ENCODE assay signal across 49 mouse cellular contexts in genomic region chr19:46096396-46096795, GRCm38 (mm10). TPM values are rescaled to one million over a fixed set of nuclear protein-coding genes. Genes with fewer than 3 reads are reported as not detected.
"Had no signal": no experiment of that assay in that cellular context is flagged by ENCODE, and none has a peak within 500 bp of the region (broad histone marks: within the 10 kb centered on the region; RNA-seq: fewer than 3 reads in every experiment).

No protein-coding gene starts in this region.

- ATAC-seq: hindbrain, embryonic 16.5 days; hindbrain, postnatal 0 days; inflammation-experienced regulatory T-cells, adult 6 months; intestine, embryonic 15.5 days; intestine, embryonic 16.5 days; intestine, postnatal 0 days had no signal

- H3K4me2 ChIP-seq: heart, embryonic 12.5 days; heart, embryonic 13.5 days; heart, embryonic 15.5 days; hindbrain, embryonic 12.5 days; hindbrain, embryonic 13.5 days; hindbrain, embryonic 14.5 days; hindbrain, embryonic 15.5 days; intestine, embryonic 15.5 days; kidney, embryonic 15.5 days had no signal

- H3K9ac ChIP-seq: heart, embryonic 12.5 days; heart, embryonic 13.5 days; heart, embryonic 15.5 days; hindbrain, embryonic 12.5 days; hindbrain, embryonic 13.5 days; hindbrain, embryonic 14.5 days; hindbrain, embryonic 15.5 days; intestine, embryonic 15.5 days; kidney, embryonic 15.5 days had no signal

- H3K27ac ChIP-seq: heart, embryonic 13.5 days; heart, embryonic 15.5 days; hindbrain, embryonic 10.5 days; hindbrain, embryonic 12.5 days; hindbrain, embryonic 13.5 days; hindbrain, embryonic 14.5 days; hindbrain, embryonic 15.5 days; hindbrain, postnatal 0 days; intestine, embryonic 15.5 days; kidney, embryonic 15.5 days; kidney, postnatal 0 days; layer of hippocampus, adult 2 months; left cerebral cortex, adult 2 months had no signal

- H3K4me3 ChIP-seq: heart, embryonic 12.5 days; heart, embryonic 13.5 days; heart, embryonic 15.5 days; hindbrain, embryonic 10.5 days; hindbrain, embryonic 12.5 days; hindbrain, embryonic 13.5 days; hindbrain, embryonic 15.5 days; intestine, embryonic 15.5 days; kidney, embryonic 15.5 days; layer of hippocampus, adult 2 months; left cerebral cortex, adult 2 months had no signal

- H3K36me3 ChIP-seq: heart, embryonic 12.5 days; heart, embryonic 13.5 days; heart, embryonic 15.5 days; hindbrain, embryonic 10.5 days; hindbrain, embryonic 12.5 days; hindbrain, embryonic 13.5 days; hindbrain, embryonic 15.5 days; intestine, embryonic 15.5 days; kidney, embryonic 15.5 days had no signal

- H3K4me1 ChIP-seq: heart, embryonic 12.5 days; heart, embryonic 13.5 days; heart, embryonic 15.5 days; hindbrain, embryonic 10.5 days; hindbrain, embryonic 12.5 days; hindbrain, embryonic 13.5 days; hindbrain, embryonic 15.5 days; intestine, embryonic 15.5 days; kidney, embryonic 15.5 days had no signal

- H3K27me3 ChIP-seq: heart, embryonic 12.5 days; heart, embryonic 13.5 days; heart, embryonic 15.5 days; hindbrain, embryonic 12.5 days; hindbrain, embryonic 13.5 days; hindbrain, embryonic 15.5 days; intestine, embryonic 15.5 days had no signal

- H3K9me3 ChIP-seq: heart, embryonic 15.5 days; hindbrain, embryonic 13.5 days; hindbrain, embryonic 15.5 days; intestine, embryonic 15.5 days; kidney, embryonic 15.5 days had no signal

- DNase-seq: heart, postnatal 10 days; heart, postnatal 14 days; heart, postnatal 36 days; heart, postnatal 4 days; kidney, adult 11 months; kidney, adult 18-20 months; kidney, adult 2 months; kidney, adult 8-10 months; kidney, adult 9 months; kidney, postnatal 10 days; kidney, postnatal 14 days; kidney, postnatal 25 days; kidney, postnatal 36 days; kidney, postnatal 4 days; layer of hippocampus, adult 9-11 months; layer of hippocampus, postnatal 36 days had no signal

RNA-seq across cellular contexts. Expression of gene Elovl3, which starts 35.3 kb away (rescaled TPM):
- total RNA-seq: heart, postnatal 4 days; hindbrain, postnatal 0 days; layer of hippocampus, adult 18-20 months; layer of hippocampus, adult 2 months; layer of hippocampus, adult 8-10 months; layer of hippocampus, postnatal 10 days; layer of hippocampus, postnatal 14 days; layer of hippocampus, postnatal 25 days; layer of hippocampus, postnatal 36 days; left cerebral cortex, adult 18-20 months; left cerebral cortex, adult 2 months had no signal
- polyA plus RNA-seq: heart, embryonic 12.5 days; heart, embryonic 13.5 days; heart, embryonic 14.5 days; heart, embryonic 15.5 days; heart, embryonic 16.5 days; heart, postnatal 0 days; hindbrain, embryonic 10.5 days; hindbrain, embryonic 11.5 days; hindbrain, embryonic 12.5 days; hindbrain, embryonic 13.5 days; hindbrain, embryonic 14.5 days; hindbrain, embryonic 16.5 days; hindbrain, postnatal 0 days; inflammation-experienced regulatory T-cells, adult 6 months; intestine, embryonic 14.5 days; intestine, embryonic 15.5 days; intestine, embryonic 16.5 days; intestine, postnatal 0 days; kidney, embryonic 14.5 days; kidney, embryonic 15.5 days; kidney, embryonic 16.5 days; large intestine, adult 2 months had no signal

RNA-seq across cellular contexts. Expression of gene Pitx3, which starts 51.7 kb away (rescaled TPM):
- total RNA-seq: heart, postnatal 4 days; hematopoietic stem cell, adult 5-6 weeks; layer of hippocampus, adult 18-20 months; layer of hippocampus, adult 2 months; layer of hippocampus, adult 8-10 months; layer of hippocampus, postnatal 10 days; layer of hippocampus, postnatal 14 days; layer of hippocampus, postnatal 25 days; layer of hippocampus, postnatal 36 days; left cerebral cortex, adult 18-20 months; left cerebral cortex, adult 2 months had no signal
- polyA plus RNA-seq: heart, postnatal 0 days; hindbrain, embryonic 10.5 days; hindbrain, embryonic 14.5 days; hindbrain, postnatal 0 days; inflammation-experienced regulatory T-cells, adult 6 months; intestine, embryonic 14.5 days; intestine, embryonic 15.5 days; intestine, embryonic 16.5 days; intestine, postnatal 0 days; kidney, embryonic 14.5 days; kidney, postnatal 0 days; large intestine, adult 2 months had no signal
